Mouse (Mus musculus) liver, embryonic 15.5 days (tissue): ENCODE measurements around the gene Hoxd13. TPM values are rescaled to one million over a fixed set of nuclear protein-coding genes. Genes with fewer than 3 reads are reported as not detected.

ENCODE experiments used
- ATAC-seq: fragments of 200-750 bp; cut with Nextera tagmentation; 2 replicates; pipeline ENCODE4 v1.8.0; 2017; ENCODE audit warnings: moderate number of reproducible peaks, mild to moderate bottlenecking, moderate library complexity; ENCODE audit not compliant: insufficient read depth
- H3K27ac ChIP-seq: fragments of 300-500 bp; sonication (generic); replicated peaks from 2 replicates; pipeline ENCODE4 v1.5.1; 2015; ENCODE audit warnings: mild to moderate bottlenecking, inconsistent platforms
- H3K27me3 ChIP-seq: fragments of 300-500 bp; sonication (generic); 2 replicates; pipeline ENCODE4 v1.6.1; 2015; ENCODE audit warnings: mild to moderate bottlenecking, inconsistent platforms
- H3K36me3 ChIP-seq: fragments of 300-500 bp; sonication (generic); replicated peaks from 2 replicates; pipeline ENCODE4 v1.6.1; 2015; ENCODE audit warnings: moderate library complexity, mild to moderate bottlenecking, inconsistent platforms
- H3K4me1 ChIP-seq: fragments of 300-500 bp; sonication (generic); replicated peaks from 2 replicates; pipeline ENCODE4 v1.6.1; 2015; ENCODE audit warnings: inconsistent platforms
- H3K4me2 ChIP-seq: fragments of 300-500 bp; sonication (generic); 2 replicates; pipeline ENCODE4 v1.6.1; 2015; ENCODE audit warnings: moderate library complexity, mild to moderate bottlenecking, inconsistent platforms
- H3K4me3 ChIP-seq: fragments of 300-500 bp; sonication (generic); replicated peaks from 2 replicates; pipeline ENCODE4 v1.5.1; 2015; ENCODE audit warnings: mild to moderate bottlenecking, inconsistent platforms
- H3K9ac ChIP-seq: fragments of 300-500 bp; sonication (generic); 2 replicates; pipeline ENCODE4 v1.6.1; 2015; ENCODE audit warnings: moderate library complexity, mild to moderate bottlenecking, inconsistent platforms
- H3K9me3 ChIP-seq: fragments of 300-500 bp; sonication (generic); replicated peaks from 2 replicates; pipeline ENCODE4 v1.6.1; 2016; ENCODE audit warnings: inconsistent platforms
- WGBS: fragments of 180-500 bp; shearing (Covaris S2); methylation state at CpG from one replicate; pipeline ENCODE4 v1.1.7; 2015; ENCODE audit warnings: mixed read lengths; ENCODE audit not compliant: insufficient replicate concordance; 5-methylcytosine and 5-hydroxymethylcytosine counted together
- polyA plus RNA-seq: library from polyadenylated mRNA; unstranded; fragments of >200 nt; fragmentation: Nextera tagmentation; extraction: Ambion mirVana; gene quantifications from 2 replicates; pipeline ENCODE4 v1.2.1, GENCODE M21; 2015

Gene Hoxd13
- polyA plus RNA-seq, 1 experiment from 2014 or later: not detected

GRCm38 (mm10) chr2:74704999-74705466, 36.9 kb downstream of the Hoxd13 start:
- Histone ChIP-seq H3K9ac (no peak overlapping the region), H3K9me3 (no peaks in the 10 kb centered on the region), H3K27me3 (peaks cover 100% of the 10 kb centered on the region), H3K4me1 (peaks cover 10% of the 10 kb centered on the region), H3K4me2 (peak overlapping the region; percentile 62), H3K4me3 (peak overlapping the region; percentile 40), H3K27ac (no peak overlapping the region), H3K36me3 (no peaks in the 10 kb centered on the region)
- 1% methylated on average over 59 of the region's 66 CpGs for WGBS
- ATAC-seq: no peak

DNA sequence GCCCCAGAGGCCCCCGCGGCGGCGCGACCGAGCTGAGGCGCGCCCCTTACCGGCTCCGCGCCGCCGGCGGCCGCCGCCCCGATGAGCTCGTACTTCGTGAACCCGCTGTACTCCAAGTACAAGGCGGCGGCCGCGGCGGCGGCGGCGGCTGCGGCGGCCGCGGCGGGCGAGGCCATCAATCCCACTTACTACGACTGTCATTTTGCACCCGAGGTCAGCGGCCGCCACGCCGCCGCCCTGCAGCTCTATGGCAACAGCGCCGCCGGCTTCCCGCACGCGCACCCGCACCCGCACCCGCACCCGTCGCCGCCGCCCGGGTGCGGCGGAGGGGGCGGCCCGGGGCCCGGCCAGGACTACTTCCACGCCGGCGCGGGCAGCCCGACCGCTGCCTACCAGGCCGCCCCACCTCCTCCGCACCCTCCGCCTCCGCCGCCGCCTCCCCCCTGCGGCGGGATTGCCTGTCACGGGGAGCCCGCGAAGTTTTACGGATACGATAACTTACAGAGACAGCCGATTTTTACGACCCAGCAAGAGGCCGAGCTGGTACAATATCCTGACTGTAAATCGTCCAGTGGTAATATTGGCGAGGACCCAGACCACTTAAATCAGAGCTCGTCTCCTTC, 37.5 kb downstream of the Hoxd13 start:
- no peak overlapping the region for H3K9ac ChIP-seq
- H3K27ac ChIP-seq: no peak overlapping the region
- H3K4me2 ChIP-seq: peak overlapping the region; percentile 62
- ATAC-seq: no peak
- peaks cover 100% of the 10 kb centered on the region for H3K27me3 ChIP-seq
- peaks cover 10% of the 10 kb centered on the region for H3K4me1 ChIP-seq
- H3K9me3 ChIP-seq: no peaks in the 10 kb centered on the region
- WGBS: under 1% methylated on average over 85 of the region's 85 CpGs
- peak overlapping the region; percentile 40 for H3K4me3 ChIP-seq
- no peaks in the 10 kb centered on the region for H3K36me3 ChIP-seq

- no peak overlapping the region for H3K27ac ChIP-seq
- H3K4me3 ChIP-seq: no peak overlapping the region
- no peak overlapping the region for H3K4me2 ChIP-seq
- ATAC-seq: no peak
- H3K9me3 ChIP-seq: no peaks in the 10 kb centered on the region
- WGBS: 6% methylated on average over 13 of the region's 13 CpGs
- no peaks in the 10 kb centered on the region for H3K36me3 ChIP-seq
- H3K4me1 ChIP-seq: peaks cover 10% of the 10 kb centered on the region
- no peak overlapping the region for H3K9ac ChIP-seq
- peaks cover 100% of the 10 kb centered on the region for H3K27me3 ChIP-seq
Observed at GRCm38 (mm10) chr2:74706393-74706960, 38.4 kb downstream of the Hoxd13 start.

GRCm38 (mm10) chr2:74707599-74707998, 39.5 kb downstream of the Hoxd13 start:
- Histone ChIP-seq H3K36me3 (no peaks in the 10 kb centered on the region), H3K9ac (no peak overlapping the region)
- no peak for ATAC-seq

DNA sequence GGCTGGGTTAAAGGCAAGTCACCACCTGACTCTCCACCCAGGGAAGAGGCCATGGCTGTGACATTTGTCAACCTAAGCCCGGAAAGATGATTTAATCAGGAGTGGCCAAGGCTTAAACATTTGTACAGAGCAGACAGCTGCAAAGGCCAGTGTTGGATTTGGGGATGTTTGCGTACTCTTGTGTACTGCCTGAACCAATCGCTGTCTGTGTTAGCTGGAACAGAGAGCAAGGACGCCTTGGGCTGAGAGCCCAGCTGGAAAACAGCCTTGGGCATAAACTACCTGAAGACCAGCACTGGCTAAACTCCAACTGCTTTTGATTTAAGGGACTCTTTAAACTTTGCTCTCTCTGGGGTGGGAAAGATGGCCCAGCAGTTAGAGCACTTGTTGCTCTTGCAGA, 40.6 kb downstream of the Hoxd13 start:
- Histone ChIP-seq H3K4me2 (no peak overlapping the region), H3K9ac (no peak overlapping the region), H3K36me3 (no peaks in the 10 kb centered on the region), H3K27ac (no peak overlapping the region), H3K27me3 (peaks cover 100% of the 10 kb centered on the region), H3K4me1 (peaks cover 10% of the 10 kb centered on the region), H3K9me3 (no peaks in the 10 kb centered on the region), H3K4me3 (no peak overlapping the region)
- WGBS: 35% methylated on average over 4 of the region's 4 CpGs
- no peak for ATAC-seq

More at GRCm38 (mm10) chr2:74707599-74707998, 39.5 kb downstream of the Hoxd13 start:
- Histone ChIP-seq H3K4me2 (no peak overlapping the region), H3K27ac (no peak overlapping the region), H3K27me3 (peaks cover 100% of the 10 kb centered on the region), H3K4me1 (peaks cover 10% of the 10 kb centered on the region), H3K9me3 (no peaks in the 10 kb centered on the region), H3K4me3 (no peak overlapping the region)
- 21% methylated on average over 7 of the region's 7 CpGs for WGBS

DNA sequence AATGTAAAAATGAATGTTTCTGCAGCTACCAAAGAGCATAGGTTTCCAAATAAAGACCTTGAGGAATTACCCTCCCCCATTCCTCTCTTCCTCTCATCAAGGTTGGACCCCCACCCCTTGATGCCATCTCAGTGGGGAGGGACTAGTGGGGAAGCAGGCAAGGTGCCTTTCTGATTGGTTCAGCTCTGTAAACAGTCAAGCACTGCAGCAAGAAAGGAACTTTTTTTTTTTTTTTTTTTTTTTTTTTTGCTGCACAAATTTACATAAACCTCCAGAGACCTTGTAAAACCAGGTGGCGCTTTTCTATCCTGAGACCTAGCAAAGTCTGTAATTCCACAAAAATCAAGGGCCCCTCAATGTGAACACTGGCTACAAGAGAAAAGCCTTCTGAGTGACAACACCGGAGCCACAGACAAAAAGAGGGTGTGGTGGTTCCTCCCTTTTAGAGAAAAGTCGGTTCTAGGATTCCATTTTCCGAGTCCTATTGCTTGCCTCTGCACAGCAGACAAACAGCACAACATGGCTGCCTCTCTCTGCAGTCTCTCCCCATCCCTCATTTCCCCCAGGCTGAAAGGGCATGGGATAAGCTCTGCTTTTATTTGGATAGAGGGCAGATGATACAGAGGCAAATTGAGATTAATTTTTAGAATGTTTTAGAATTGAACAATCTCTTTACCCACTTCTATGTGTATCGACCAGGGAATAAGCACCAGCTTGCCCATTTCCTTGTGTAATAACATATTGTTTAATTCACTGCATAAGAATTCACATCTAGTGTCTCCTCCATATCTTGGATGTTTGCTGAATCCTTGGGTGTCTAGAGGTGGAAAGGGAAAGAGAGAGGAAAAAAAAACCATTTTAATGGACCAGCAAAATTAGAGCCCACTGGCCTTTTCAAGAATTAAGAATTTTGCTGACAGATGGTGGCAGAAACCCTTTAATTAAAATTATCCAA, 41.6 kb downstream of the Hoxd13 start:
- no peak for ATAC-seq
- peaks cover 7% of the 10 kb centered on the region for H3K4me1 ChIP-seq
- WGBS: 13% methylated on average over 5 of the region's 5 CpGs
- no peak overlapping the region for H3K27ac ChIP-seq
- H3K9me3 ChIP-seq: no peaks in the 10 kb centered on the region
- peaks cover 100% of the 10 kb centered on the region for H3K27me3 ChIP-seq
- H3K4me2 ChIP-seq: no peak overlapping the region
- H3K36me3 ChIP-seq: no peaks in the 10 kb centered on the region
- no peak overlapping the region for H3K4me3 ChIP-seq
- H3K9ac ChIP-seq: no peak overlapping the region

DNA sequence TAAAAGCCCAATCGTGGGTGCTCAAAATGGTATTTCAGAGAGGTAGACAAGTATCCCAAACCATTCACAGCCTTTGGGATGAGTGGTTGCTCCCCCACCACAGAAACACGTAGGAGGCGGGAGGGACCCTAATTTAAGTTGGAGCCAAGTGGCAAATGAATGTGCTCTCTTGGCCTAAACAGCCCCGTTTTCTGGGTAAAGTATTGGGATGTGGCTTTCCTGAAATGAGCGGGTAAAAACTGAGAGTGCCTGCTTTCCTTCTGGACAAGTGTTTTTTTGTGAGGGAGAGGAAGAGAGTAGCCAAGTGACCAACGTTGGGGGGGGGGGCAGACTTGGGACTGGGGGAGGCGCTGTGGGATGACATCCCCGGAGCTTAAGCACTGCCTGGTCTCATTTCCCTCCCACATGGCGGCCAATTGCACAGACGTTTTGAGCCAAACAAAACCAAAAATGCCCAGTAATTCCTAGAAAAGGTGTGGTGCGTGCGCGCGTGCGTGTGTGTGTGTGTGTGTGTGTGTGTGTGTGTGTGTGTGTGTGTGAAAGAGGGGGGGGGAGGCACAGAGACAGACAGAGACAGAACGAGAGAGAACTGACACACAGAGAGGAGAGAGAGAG, 42.9 kb downstream of the Hoxd13 start:
- Histone ChIP-seq H3K4me1 (0 out of 2 replicates have a peak, but pooled peaks cover 2% of the 10 kb centered on the region), H3K9me3 (no peaks in the 10 kb centered on the region), H3K36me3 (no peaks in the 10 kb centered on the region), H3K9ac (no peak overlapping the region), H3K27ac (no peak overlapping the region), H3K4me2 (no peak overlapping the region), H3K27me3 (peaks cover 100% of the 10 kb centered on the region), H3K4me3 (no peak overlapping the region)
- no peak for ATAC-seq
- 1% methylated on average over 16 of the region's 16 CpGs for WGBS

DNA sequence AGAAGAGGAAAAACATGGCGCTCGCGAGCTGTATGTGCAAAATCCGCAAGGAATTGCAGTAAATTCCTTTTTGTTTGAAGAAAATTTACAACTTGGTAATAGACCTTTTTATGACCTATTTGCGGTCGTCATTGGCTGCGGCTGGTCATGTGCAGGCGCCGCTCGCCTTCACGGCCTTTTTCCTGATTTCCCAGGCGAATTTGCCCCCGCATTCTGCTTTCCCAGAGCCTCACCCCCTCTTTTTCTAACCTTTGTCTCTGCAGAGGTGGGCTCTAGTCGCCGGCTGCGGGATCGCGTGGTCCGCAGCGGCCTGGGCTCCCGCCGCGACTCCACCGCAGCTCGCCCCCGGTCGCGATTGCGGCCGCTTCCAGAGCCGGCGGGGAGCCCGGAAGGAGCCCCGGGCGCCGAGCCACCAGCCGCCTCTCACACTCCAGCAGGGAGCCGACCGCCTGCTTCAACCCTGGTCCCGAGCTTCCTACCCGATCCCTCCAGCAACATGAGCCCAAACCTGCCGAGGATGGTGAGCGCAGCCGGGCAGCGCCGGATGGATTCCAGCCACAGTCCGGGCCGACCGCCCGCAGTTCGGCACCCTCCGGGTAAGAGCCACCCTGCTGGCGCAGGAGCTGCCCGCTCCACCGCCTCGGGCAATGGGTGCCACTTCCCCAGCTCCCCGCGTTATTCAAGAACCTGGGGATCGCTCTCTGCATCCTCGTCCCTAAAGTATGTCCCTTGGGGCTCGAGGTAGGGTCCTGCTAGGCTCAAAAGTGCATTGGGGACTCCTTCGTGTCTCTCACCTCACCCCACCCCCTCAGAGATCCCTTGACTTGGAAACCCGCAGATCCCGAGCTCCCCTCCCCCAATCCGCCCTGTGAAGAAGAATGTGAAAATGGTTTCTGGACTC, 43.9 kb downstream of the Hoxd13 start, which contains the start of the genes Hoxd3 and Hoxd4:
Hoxd3 (plus strand) TSS at position 207 of the 901 bp plus-strand sequence.
Hoxd4 (plus strand) TSS at position 209 of the 901 bp plus-strand sequence.
- 0 out of 2 replicates have a peak, but pooled peaks cover 2% of the 10 kb centered on the region for H3K4me1 ChIP-seq
- WGBS: under 1% methylated on average over 65 of the region's 65 CpGs
- peak within 1 kb of the TSS; percentile 40 for H3K4me2 ChIP-seq
- ATAC-seq: no peak
- peaks cover 100% of the 10 kb centered on the region for H3K27me3 ChIP-seq
- H3K9me3 ChIP-seq: no peaks in the 10 kb centered on the region
- no peak within 1 kb of the TSS for H3K9ac ChIP-seq
- no peaks in the 10 kb centered on the region for H3K36me3 ChIP-seq
- H3K4me3 ChIP-seq: peak within 1 kb of the TSS; percentile 27
- no peak within 1 kb of the TSS for H3K27ac ChIP-seq

DNA sequence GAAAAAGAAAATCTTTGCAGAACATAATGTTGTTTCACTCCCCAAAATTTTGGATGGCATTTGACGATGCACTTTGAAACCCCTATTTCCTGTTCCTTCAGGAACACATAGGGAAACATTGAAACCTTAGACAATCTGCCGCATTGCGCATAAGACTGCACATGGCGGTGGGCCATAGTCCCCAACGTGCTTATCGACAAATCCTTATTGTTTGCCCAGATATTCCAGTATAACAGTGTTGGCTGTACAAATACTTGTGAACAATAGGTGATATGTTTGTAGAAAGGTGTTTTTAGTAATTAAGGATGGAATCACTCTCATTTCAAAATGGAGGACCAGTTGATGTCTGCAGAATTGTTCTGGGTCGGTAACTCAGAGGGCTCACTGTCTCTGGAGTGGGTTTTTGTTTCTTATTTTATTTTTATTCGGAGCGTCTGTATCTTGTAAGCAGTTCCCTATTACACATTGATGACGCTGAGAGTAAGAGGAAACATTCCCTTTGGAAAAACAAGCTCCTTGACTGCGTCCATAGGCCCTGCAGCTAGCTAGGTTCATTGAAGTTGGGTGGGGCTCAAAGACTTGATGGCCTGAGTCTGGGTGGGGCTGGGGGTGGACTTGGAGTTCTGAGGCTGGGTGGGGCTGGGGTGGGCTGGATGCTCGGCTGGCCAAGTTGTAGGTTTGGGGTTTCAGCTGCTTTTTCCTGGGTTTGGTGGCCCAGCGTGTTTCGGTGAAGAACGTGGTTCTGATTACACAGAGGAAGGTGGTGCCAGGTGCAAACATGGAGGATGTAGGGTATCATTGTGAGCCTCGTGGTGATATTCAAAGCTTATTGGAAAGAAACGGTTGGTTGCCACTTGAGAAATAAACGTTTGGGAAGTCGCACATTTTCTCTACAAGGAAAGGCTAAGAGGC, 45.4 kb downstream of the Hoxd13 start:
- Histone ChIP-seq H3K27ac (no peak overlapping the region), H3K9me3 (no peaks in the 10 kb centered on the region), H3K4me2 (no peak overlapping the region), H3K9ac (no peak overlapping the region), H3K4me1 (0 out of 2 replicates have a peak, but pooled peaks cover 2% of the 10 kb centered on the region), H3K36me3 (no peaks in the 10 kb centered on the region), H3K27me3 (peaks cover 97% of the 10 kb centered on the region), H3K4me3 (no peak overlapping the region)
- no peak for ATAC-seq
- 16% methylated on average over 19 of the region's 19 CpGs for WGBS
